Mouse (Mus musculus) kidney, adult 2 months (tissue): ENCODE data around the gene Vti1a. TPM values are rescaled to one million over a fixed set of nuclear protein-coding genes. Genes with fewer than 3 reads are reported as not detected.

Source experiments
- DNase-seq: peaks from one replicate; pipeline ENCODE4 v3.0.0; 2021
- H3K27ac ChIP-seq: fragments of 200-500 bp; 2 replicates; pipeline ENCODE4 v1.5.1; 2012; ENCODE audit warnings: low read depth, low read length, control low read depth, inconsistent platforms; ENCODE audit not compliant: insufficient read depth
- H3K27me3 ChIP-seq: fragments of 200-500 bp; replicated peaks from 2 replicates; pipeline ENCODE4 v1.6.1; 2012; ENCODE audit warnings: mild to moderate bottlenecking, moderate library complexity, low read length, inconsistent platforms; ENCODE audit not compliant: control insufficient read depth, insufficient read depth
- H3K36me3 ChIP-seq: fragments of 200-500 bp; 2 replicates; pipeline ENCODE4 v1.6.1; 2012; ENCODE audit warnings: mild to moderate bottlenecking, moderate library complexity, low read length, inconsistent platforms; ENCODE audit not compliant: control insufficient read depth, insufficient read depth
- H3K4me1 ChIP-seq: fragments of 200-500 bp; 2 replicates; pipeline ENCODE4 v1.6.1; 2011; ENCODE audit warnings: low read length; ENCODE audit not compliant: control insufficient read depth, insufficient read depth
- H3K4me3 ChIP-seq: fragments of 200-500 bp; 2 replicates; pipeline ENCODE4 v1.5.1; 2011; ENCODE audit warnings: mild to moderate bottlenecking, low read depth, low read length, control low read depth; ENCODE audit not compliant: insufficient read depth
- CTCF ChIP-seq: fragments of 200-500 bp; conservative IDR thresholded peaks from 2 replicates; pipeline ENCODE4 v1.5.1; 2011; ENCODE audit warnings: low read depth, mild to moderate bottlenecking, control low read depth, low read length, moderate library complexity, mixed read lengths; ENCODE audit not compliant: insufficient read depth, insufficient read length
- POLR2A ChIP-seq: fragments of 200-500 bp; IDR thresholded peaks from one replicate; pipeline ENCODE4 v1.6.1; 2011; ENCODE audit warnings: low read depth, low read length, control low read depth
- WGBS: fragments of 180-500 bp; shearing (Covaris S2); methylation state at CpG from one replicate; pipeline ENCODE4 v1.1.7; 2018; 5-methylcytosine and 5-hydroxymethylcytosine counted together
- polyA plus RNA-seq: library from polyadenylated mRNA; depleted of rRNA; stranded (reverse); fragments of >200 nt; gene quantifications from 2 replicates; pipeline ENCODE4 v1.2.3, GENCODE M21; 2012

Gene Vti1a
- polyA plus RNA-seq, 1 experiment, result 15.7 TPM

GRCm38 (mm10) chr19:55341377-55341776 lies 25.3 kb downstream of the Vti1a start:
- no peak for TF ChIP-seq CTCF
- 60% methylated on average over 3 of the region's 3 CpGs for WGBS
- no peaks in the 10 kb centered on the region for H3K36me3 ChIP-seq
- peaks cover 5% of the 10 kb centered on the region; the same call in 1 of the 2 replicates for H3K4me1 ChIP-seq
- no peaks in the 10 kb centered on the region for H3K27me3 ChIP-seq
- no peak overlapping the region for H3K27ac ChIP-seq
- DNase-seq, result no peak
- no peak overlapping the region for H3K4me3 ChIP-seq

DNA sequence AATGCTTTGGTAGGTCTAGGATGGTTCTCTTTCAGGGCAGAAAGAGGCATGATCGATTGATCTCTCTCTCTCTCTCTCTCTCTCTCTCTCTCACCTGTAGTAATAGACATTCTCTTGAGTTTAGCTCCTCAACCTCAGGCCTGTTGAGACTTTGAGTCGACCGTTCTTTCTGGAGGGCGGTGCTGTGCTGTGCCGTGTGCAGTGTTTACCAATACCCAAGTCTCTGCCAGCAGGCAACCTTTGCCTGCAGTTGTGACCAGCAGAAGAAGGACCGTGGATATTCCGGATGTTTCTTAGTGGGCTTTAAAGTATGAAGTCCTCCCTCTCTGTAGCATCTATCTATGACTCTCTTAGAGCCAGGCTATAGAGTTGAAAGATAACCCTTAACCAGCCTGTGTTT lies 26.3 kb downstream of the Vti1a start:
- peaks cover 5% of the 10 kb centered on the region; the same call in 1 of the 2 replicates for H3K4me1 ChIP-seq
- peak; percentile 18 for DNase-seq
- TF ChIP-seq CTCF (no peak), POLR2A (no peak)
- H3K36me3 ChIP-seq, result no peaks in the 10 kb centered on the region
- 76% methylated on average over 7 of the region's 7 CpGs for WGBS
- no peak overlapping the region for H3K4me3 ChIP-seq
- no peaks in the 10 kb centered on the region for H3K27me3 ChIP-seq
- H3K27ac ChIP-seq, result no peak overlapping the region; the same call in 1 of the 2 replicates

DNA sequence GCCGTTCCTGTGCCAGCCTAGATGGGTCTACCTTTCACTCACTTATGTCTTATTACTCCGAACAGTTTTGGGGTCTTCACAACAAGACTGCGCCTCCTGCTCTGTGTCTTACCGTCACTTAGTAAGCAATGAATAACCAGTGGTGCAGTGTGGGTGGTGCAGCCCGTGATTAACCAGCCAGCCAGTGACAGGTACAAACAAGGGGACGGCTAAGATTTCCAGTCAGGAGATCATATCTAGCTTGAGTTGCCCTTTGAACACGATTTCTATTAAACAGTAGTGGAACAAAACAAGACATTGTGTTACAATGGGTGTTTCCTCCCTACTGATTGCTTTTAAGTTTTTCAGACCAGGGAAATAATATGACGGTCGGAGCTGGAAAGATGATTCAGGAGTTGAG lies 27.2 kb downstream of the Vti1a start:
- Histone ChIP-seq H3K36me3 (no peaks in the 10 kb centered on the region), H3K27me3 (no peaks in the 10 kb centered on the region), H3K4me3 (no peak overlapping the region), H3K4me1 (peaks cover 5% of the 10 kb centered on the region; the same call in 1 of the 2 replicates), H3K27ac (no peak overlapping the region)
- WGBS, result 62% methylated on average over 9 of the region's 9 CpGs
- TF ChIP-seq CTCF, result no peak
- DNase-seq, result peak; percentile 20

GRCm38 (mm10) chr19:55348187-55348586 lies 32.1 kb downstream of the Vti1a start:
- Histone ChIP-seq H3K4me1 (peaks cover 3% of the 10 kb centered on the region; the same call in 1 of the 2 replicates), H3K27me3 (no peaks in the 10 kb centered on the region), H3K4me3 (no peak overlapping the region), H3K27ac (no peak overlapping the region), H3K36me3 (no peaks in the 10 kb centered on the region)
- no peak for DNase-seq
- TF ChIP-seq POLR2A (no peak), CTCF (no peak)
- WGBS, result 96% methylated on average over 3 of the region's 3 CpGs

DNA sequence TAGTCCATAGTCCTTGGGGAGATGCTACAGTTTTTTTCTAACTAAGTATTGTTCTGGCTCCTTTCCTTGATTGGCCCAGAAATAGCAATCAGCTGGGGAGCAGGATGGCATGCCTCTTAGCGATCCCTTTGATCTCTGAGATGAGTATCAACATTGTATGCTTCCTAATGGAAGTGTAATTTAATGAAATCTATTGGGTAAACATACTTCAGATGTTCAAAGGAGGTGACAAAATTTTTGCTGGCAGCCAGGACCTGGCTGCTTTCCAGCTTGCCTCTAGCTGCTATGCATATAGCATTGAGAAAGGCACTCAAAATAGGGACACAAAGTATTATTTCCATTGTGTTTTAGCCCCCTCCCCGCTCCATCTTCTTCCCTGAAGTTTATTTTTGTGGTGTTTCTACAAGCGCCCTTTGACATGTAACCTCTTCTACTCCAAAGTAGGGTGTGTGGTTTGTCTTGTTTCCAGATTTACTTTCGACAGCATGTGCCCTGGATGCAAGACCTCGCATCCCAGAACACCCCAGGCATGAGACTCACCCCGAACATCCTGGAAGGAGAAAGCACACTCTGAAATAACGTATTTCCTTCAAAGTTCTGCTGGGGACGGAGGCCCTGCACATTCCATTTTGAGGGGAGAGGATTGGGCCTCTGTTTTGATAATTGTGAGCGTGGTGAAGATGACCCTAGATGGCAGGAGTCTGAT lies 34.7 kb downstream of the Vti1a start:
- Histone ChIP-seq H3K4me3 (no peak overlapping the region), H3K27ac (no peak overlapping the region), H3K36me3 (no peaks in the 10 kb centered on the region), H3K27me3 (no peaks in the 10 kb centered on the region), H3K4me1 (no peaks in the 10 kb centered on the region; the same call in 1 of the 2 replicates)
- WGBS, result 82% methylated on average over 9 of the region's 9 CpGs
- DNase-seq, result no peak
- TF ChIP-seq CTCF (no peak), POLR2A (no peak)

GRCm38 (mm10) chr19:55362606-55363005 lies 46.5 kb downstream of the Vti1a start:
- H3K4me3 ChIP-seq, result no peak overlapping the region
- TF ChIP-seq CTCF (no peak), POLR2A (no peak)
- no peaks in the 10 kb centered on the region for H3K4me1 ChIP-seq
- WGBS, result 84% methylated on average over 9 of the region's 9 CpGs
- no peaks in the 10 kb centered on the region for H3K36me3 ChIP-seq
- H3K27me3 ChIP-seq, result no peaks in the 10 kb centered on the region
- DNase-seq, result no peak
- no peak overlapping the region for H3K27ac ChIP-seq

DNA sequence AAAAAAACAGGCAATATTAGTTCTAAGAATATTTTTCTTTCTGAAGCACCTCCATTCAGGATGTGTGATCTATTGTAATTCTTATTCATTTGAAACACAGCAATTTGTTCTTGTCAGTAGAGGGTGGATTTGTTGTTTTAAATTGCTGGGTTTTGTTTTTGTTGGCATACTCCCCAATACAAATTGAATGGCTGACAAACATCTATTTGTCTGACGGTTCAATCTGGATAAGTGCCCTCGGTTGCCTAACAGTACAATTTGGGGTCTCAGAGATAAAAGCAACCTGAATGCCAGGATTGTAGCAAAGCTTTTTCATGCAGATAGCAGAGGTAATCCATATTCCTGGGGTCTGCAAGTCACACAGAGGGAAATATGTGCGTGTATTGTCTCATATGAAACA lies 53.6 kb downstream of the Vti1a start:
- DNase-seq, result no peak
- Histone ChIP-seq H3K4me3 (no peak overlapping the region), H3K27me3 (no peaks in the 10 kb centered on the region), H3K36me3 (no peaks in the 10 kb centered on the region), H3K4me1 (no peaks in the 10 kb centered on the region), H3K27ac (no peak overlapping the region)
- 47% methylated on average over 3 of the region's 3 CpGs for WGBS
- TF ChIP-seq CTCF (no peak), POLR2A (no peak)
